Mouse (Mus musculus) intestine, embryonic 16.5 days (tissue): ENCODE data around the gene Zfp386. TPM values are rescaled to one million over a fixed set of nuclear protein-coding genes. Genes with fewer than 3 reads are reported as not detected.

Experiments
- ATAC-seq: fragments of 200-750 bp; cut with Nextera tagmentation; 2 replicates; pipeline ENCODE4 v1.8.0; 2017; ENCODE audit warnings: moderate TSS enrichment, moderate library complexity
- H3K27ac ChIP-seq: fragments of 300-500 bp; sonication (generic); 2 replicates; pipeline ENCODE4 v1.5.1; 2014; ENCODE audit warnings: mild to moderate bottlenecking, low read length
- H3K27me3 ChIP-seq: fragments of 300-500 bp; sonication (generic); replicated peaks from 2 replicates; pipeline ENCODE4 v1.6.1; 2014; ENCODE audit warnings: low read length, control low read depth, mixed read lengths; ENCODE audit not compliant: control insufficient read depth, insufficient read depth
- H3K36me3 ChIP-seq: fragments of 300-500 bp; sonication (generic); 2 replicates; pipeline ENCODE4 v1.6.1; 2014; ENCODE audit warnings: low read length, control low read depth; ENCODE audit not compliant: control insufficient read depth, insufficient read depth
- H3K4me1 ChIP-seq: fragments of 300-500 bp; sonication (generic); 2 replicates; pipeline ENCODE4 v1.6.1; 2014; ENCODE audit warnings: low read length, control low read depth, mixed read lengths; ENCODE audit not compliant: control insufficient read depth, insufficient read depth
- H3K4me2 ChIP-seq: fragments of 300-500 bp; sonication (generic); 2 replicates; pipeline ENCODE4 v1.6.1; 2014; ENCODE audit warnings: low read depth, low read length, control low read depth
- H3K4me3 ChIP-seq: fragments of 300-500 bp; sonication (generic); 2 replicates; pipeline ENCODE4 v1.5.1; 2014; ENCODE audit warnings: mild to moderate bottlenecking, low read length
- H3K9ac ChIP-seq: fragments of 300-500 bp; sonication (generic); 2 replicates; pipeline ENCODE4 v1.6.1; 2014; ENCODE audit warnings: low read depth, low read length
- H3K9me3 ChIP-seq: fragments of 300-500 bp; sonication (generic); 2 replicates; pipeline ENCODE4 v1.6.1; 2016; ENCODE audit warnings: low read length, control low read depth; ENCODE audit not compliant: control insufficient read depth
- WGBS: fragments of 180-500 bp; shearing (Covaris S2); extraction: QIAGEN DNeasy Blood & Tissue Kit; methylation state at CpG from one replicate; pipeline ENCODE4 v1.1.7; 2014; 5-methylcytosine and 5-hydroxymethylcytosine counted together
- polyA plus RNA-seq: library from polyadenylated mRNA; unstranded; fragments of >200 nt; fragmentation: Nextera tagmentation; extraction: Ambion mirVana; gene quantifications from 2 replicates; pipeline ENCODE4 v1.2.1, GENCODE M21; 2015

The Zfp386 gene
- polyA plus RNA-seq, 1 experiment from 2014 or later: 28.4 TPM

- no peak for ATAC-seq
Observed at GRCm38 (mm10) chr12:116111007-116111694, 63.6 kb downstream of the Zfp386 start.

More at GRCm38 (mm10) chr12:116111007-116111694, 63.6 kb downstream of the Zfp386 start:
- Histone ChIP-seq H3K4me2 (no peak overlapping the region), H3K9me3 (no peaks in the 10 kb centered on the region; the same call in 1 of the 2 replicates), H3K4me1 (no peaks in the 10 kb centered on the region), H3K27me3 (no peaks in the 10 kb centered on the region), H3K36me3 (no peaks in the 10 kb centered on the region), H3K4me3 (no peak overlapping the region), H3K9ac (no peak overlapping the region), H3K27ac (0 out of 2 replicates have a peak overlapping the region, but pooled peaks have one; percentile 13)
- 64% methylated on average over 7 of the region's 7 CpGs for WGBS

Other genes with a start within 250 kb of the Zfp386 start
- 2.8 and 3.4 TPM in 2 replicates for gene Vipr2, start 30.0 kb downstream of the Zfp386 start, polyA plus RNA-seq
- 10.7 and 11.0 TPM in 2 replicates for gene Wdr60, start 215.3 kb downstream of the Zfp386 start, polyA plus RNA-seq
- gene Gm11027, start 227.7 kb downstream of the Zfp386 start, polyA plus RNA-seq: not detected in 2 replicates
- gene Esyt2, start 233.5 kb downstream of the Zfp386 start, polyA plus RNA-seq: 15.7 and 18.0 TPM in 2 replicates